Mouse (Mus musculus): ENCODE measurements at regions not wholly inside any gene's neighbourhood (a gene's known extent, or its start where the extent isn't known, plus 50 kb on each side); places are given as distances from the start of the nearest gene placed in this dataset.
A peak's percentile ranks its signal among the peaks of the same experiment; 100 is the strongest.

DNA sequence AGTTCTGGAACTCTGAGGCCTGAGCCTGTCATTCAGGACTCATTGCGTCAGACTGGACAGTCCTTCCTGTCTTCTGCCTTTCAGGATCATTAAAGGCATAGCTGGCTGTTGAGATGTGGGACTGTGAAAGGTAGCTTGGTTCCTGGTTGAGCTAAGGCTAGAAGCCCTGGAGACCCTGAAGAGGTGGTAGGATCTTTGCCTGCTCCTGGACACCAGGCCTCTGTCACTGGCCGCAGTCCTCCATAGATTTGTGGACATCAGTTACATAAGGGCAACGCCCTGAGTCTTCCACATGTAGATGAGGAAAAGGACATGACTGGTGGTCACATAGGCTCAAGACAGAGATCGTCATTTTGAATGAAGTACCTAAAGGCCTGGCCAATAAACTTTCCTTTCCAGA lies 127.9 kb downstream of the Opa1 start:
- no peak for DNase-seq (ENCODE audit: low read depth, low spot score)

DNA sequence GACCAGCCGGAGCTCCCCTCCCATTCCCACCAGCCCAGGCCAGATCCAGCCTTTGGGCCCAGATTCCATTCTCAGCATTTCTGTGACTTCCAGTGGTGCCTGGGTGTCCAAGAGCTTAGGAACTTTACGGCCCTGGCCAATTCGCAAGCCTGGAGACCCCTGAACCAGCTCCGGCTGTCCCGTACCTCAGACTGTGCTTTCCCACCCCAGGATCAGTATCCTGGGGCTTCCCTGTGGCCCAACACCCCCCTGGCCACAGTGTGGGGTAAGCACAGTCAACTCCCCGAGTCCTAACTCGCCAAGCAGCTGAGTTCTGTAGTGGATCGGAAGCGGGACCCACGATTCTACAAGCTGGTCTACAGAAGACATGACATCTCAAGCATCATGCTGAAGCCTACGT lies 128.5 kb downstream of the Opa1 start:
- no peak for DNase-seq (ENCODE audit: low read depth, low spot score)

DNA sequence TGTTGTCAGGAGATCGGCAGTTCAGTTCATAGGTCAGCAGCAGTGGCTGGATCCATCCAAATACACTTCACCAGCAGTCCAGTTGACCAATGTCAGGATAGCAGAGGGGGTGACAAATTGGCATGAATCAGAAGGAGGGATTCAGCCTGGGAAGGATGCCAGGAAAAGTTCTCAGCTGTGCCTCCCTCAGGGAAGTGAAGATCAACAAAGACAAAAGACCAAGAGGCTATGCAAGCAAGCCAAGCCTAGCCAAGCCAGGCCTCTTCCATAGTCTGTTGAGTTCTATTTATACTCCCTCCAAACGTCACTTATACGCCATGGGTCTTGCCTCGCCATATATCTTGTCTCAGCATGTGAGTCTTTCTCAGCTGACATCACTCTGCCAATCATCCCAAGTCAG lies 129.9 kb downstream of the Opa1 start:
- no peak for DNase-seq (ENCODE audit: low read depth, low spot score)

DNA sequence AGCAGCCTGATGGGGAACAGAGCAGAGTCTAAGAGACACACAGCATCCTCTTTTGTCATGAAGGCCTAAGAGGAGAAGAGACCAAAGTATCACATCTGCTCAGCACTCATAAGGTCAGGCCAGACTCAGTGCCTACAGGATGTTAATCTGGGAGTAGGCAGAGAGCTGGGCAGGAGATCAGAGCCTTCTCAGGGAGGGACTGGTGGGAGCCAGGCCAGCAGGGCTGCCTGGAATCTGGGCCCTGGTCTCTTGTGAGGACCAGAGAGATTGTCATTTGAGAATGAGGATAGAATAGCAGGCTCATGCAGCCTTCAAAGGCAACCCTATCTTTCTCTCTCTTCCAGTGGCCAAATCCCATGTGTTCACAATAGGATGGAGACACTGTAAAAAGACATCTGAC lies 132.3 kb downstream of the Opa1 start:
- DNase-seq (ENCODE audit: low read depth, low spot score) = no peak

DNA sequence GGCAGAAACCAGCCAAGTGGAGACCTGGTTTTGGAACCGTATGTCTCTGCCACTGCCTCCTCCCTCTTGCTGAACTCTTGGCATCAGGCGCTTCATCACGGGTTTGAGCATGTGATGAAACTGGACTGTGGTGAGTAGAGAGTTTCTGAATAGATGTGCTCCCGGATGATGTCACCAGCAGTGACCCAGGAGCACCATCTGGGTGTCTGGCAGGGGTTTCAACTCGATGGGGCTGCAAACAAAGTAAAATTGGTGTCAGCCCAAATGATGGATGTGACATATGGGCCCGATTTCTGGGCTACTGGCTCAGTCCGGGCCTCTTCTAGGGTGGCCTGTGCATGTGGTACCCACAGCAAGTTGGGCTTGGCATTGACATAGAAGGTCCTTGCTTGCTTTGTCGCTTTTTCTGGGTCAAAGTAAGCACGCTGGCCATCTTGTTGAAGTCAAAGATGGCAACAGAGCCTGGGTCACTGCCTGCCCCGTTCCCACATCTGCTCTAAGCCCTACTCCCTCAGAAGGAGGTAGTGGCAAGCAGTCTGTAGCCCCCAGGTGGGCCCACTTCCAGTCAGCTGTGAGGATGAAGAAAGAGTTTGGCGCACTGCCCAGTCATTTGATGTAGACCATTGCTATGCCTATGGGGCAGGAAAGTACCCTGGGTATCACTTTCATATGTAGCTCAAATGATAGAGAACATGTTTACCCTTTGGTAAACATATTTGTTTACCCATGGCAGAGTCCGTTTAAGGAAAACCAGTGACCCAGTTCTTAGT lies 133.0 kb downstream of the Opa1 start:
- DNase-seq (ENCODE audit: low read depth, low spot score) = no peak

DNA sequence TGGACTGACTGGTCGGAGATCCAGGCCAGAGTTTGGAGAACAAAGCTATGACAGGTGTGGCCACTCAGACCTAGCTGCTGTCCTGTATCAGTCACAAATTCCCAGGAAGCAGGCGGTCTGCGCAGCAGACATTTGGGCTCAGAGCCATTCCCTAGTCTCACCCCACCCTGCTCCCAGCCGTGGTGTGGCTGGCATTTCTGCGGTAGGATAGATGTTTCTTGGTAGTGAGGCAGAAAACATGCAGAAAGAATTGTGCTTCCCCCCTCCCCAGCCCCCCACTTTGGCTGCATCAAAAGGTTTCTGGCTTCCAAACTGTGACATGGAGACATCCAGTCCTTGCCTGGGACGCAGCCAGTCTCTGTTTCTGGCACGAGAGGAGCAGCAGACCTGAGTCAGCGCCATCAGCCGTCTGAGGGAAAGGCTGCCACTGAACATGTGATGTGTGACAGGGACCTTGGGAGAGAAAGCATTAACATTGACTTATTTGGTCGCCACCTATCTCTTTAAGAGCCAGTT lies 135.5 kb downstream of the Opa1 start:
- no peak for DNase-seq (ENCODE audit: low read depth, low spot score)

DNA sequence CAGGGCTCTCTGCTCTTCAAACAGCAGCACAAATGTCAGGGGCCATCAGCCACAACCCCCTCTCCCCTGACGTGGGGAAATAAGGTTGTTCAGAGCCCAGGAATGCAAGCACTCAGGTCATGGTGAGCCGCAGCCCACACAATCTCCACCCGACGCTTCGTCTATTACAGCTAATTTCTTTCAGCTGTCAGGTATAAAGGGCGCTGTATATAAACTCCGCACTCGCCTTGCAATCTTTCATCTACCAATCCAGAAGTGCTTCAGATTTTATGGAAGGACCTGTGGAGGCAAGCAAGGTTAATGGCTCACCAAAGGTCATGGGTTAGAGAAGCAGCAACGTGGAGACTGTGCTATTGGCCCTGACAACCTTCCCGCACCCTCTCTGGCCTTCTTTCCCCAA lies 139.8 kb downstream of the Opa1 start:
- DNase-seq (ENCODE audit: low read depth, low spot score) = peak; percentile 79

DNA sequence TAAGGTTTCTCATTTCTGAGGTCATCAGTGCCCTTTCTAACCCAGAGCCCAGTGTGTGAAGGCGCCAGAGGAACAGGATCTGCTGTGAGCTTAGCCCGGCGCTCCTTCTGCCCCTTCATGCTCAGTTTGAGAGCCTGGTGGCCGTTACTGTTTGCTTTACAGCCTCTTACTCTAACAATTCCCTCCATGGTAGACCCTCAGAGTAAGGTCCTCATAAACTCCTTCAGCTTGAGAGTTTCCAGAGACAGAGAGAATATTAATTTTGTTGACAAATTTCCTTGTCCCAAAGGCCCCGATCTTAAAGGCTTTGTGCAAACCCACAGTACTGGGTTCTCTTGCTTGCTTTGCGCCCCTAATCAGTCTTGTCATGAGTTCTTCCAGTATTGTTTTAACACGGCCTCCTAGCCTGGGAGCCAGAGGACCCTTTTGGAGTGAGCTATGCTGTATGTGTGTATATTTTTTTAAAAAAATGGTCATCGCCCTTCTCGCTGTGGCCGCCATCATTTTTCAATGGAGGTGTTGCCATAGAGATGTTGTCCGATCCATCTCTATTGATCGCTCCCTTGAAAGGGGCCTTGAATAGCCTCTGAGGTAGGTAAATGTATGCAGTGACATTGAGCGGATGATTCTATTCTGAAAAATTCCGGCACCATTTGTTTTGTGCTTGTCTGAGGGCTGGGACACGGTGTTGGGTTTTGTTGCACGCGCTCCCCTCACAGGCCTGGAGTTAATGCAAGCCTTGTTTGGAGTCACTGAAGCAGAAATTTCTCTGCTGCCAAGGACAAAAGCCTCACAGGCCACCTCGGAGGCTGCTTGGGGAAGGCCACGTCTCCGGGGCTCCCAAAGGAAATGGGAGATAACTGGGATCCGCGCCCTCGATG lies 140.7 kb downstream of the Opa1 start:
- no peak for DNase-seq (ENCODE audit: low read depth, low spot score)

DNA sequence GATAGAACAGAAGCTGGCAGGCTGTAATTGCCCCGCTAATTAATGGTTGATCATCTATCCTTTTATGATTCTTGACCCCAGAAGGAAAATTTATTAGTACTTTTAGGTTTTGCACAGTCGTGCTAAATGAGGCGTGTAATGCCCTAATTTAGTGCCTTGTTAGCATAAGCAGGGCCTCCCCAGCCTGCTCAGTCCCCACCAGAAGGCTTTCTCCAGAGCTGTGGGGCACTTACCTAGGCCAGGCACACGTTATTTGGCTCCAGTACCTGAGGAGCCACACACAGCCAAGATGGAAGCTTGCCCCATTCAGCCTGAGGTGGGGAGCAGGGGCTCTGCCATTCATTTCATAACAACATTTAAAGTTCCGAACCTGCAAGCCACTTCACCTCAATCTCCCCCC lies 146.0 kb downstream of the Opa1 start:
- no peak for DNase-seq (ENCODE audit: low read depth, low spot score)

DNA sequence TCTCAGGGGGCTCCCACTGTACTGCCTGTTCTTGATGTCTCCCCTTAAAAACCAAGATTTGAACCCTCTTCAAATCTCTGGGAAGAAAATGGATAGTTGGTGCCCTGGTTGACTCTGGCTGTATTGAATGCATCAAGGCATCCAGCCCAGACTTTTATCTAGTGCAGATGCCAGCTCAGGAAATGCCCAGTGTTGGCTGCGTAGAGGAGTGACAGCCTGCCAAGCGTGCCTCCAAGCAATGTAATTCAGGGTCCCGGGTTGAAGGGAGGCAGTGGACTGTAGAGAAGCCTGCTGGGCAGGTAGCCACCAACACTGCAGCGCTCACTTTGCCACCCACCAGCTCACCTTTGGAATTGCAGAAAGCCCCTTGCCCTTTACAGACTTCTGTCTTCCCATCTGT lies 146.4 kb downstream of the Opa1 start:
- DNase-seq (ENCODE audit: low read depth, low spot score) = no peak

DNA sequence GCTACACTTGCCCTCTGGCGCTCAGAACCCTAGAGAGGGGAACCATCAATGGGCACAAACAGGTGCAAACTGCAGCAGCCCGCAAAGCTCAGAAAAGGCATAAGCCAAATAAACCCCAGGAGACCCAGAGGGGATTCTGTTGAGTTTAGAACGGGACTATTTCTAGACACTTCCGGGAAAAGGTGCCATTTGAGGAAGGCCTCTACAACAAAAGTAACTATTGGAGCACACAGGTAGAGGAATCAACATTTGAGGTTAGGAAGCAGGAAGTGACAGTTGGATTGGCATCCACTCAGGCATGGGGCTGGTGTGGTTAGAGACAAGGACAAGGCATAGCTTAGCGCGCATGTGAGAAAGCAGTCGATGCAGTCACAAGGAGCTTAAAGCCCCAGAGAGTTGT lies 148.3 kb downstream of the Opa1 start:
- no peak for DNase-seq (ENCODE audit: low read depth, low spot score)

DNA sequence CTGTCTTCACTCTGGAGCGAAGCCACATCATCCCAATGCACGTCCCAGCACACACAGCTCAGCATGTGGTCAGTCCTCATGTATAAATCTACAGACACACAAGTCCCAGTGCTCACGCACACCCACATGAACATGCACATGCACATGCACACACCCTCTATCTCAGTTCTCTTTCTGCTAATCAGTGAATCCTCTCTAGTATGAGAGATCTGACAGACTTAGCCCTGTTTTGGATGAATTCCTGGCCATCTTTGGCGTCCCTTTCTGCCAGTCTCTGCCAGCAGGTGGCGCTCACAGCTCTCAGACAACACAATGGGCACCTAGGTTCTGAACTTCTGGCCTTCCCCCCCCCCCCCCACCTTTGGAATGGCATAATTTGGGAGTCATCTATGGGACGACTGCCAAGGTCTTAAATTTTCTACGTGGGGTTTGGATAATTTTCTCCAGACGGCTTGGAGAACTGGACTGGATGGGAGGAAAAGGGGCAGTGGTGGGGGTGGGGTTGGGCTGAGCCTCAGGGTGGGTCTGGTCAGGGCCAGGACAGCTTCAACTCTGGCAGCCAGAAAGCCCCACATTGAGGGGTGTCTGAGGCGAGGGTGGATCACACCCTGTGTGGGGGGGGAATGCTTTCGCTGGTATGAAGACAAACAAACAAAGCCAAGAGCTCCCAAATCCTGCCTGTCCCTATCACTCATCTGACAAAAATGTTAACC lies 149.8 kb downstream of the Opa1 start:
- DNase-seq (ENCODE audit: low read depth, low spot score) = peak; percentile 74

DNA sequence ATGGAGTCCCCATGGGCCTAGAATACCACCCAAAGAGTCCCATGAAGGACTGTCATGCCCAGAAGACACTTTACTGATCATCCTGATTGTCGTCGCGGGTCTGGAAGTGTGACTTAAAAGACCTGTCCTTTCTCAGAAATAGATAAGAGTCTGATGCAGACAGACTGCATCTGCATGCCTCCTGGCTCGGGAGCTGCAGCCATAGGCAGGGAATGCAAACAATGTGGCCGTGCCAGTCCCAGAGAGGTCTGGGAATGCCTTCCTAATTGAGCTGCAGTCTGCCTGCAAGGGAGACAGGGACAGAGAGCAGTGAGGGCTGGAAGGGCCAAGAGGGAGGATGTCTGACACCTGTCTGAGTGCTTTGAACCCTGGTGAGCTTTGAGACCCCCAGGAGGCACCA lies 150.9 kb downstream of the Opa1 start:
- no peak for DNase-seq (ENCODE audit: low read depth, low spot score)

DNA sequence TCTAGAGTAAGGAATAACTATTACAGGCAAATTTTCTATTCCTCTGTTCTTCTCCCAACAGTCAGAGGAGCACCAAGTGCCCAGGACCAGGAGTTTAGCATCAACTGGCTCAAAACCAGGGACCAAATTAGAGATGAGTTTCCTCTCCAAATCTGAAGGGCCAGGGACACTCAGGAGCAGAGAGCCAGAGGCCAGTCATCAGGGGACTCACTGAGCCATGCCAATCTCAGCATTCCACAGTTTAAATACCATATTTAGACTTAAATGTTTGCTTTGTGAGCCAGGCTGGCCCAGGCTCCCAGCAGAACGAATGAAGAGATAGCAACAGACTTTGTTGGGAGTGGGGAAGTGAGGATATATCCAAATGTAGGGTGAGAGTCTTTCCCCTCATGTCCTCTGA lies 153.8 kb downstream of the Opa1 start:
- DNase-seq (ENCODE audit: low read depth, low spot score) = no peak

DNA sequence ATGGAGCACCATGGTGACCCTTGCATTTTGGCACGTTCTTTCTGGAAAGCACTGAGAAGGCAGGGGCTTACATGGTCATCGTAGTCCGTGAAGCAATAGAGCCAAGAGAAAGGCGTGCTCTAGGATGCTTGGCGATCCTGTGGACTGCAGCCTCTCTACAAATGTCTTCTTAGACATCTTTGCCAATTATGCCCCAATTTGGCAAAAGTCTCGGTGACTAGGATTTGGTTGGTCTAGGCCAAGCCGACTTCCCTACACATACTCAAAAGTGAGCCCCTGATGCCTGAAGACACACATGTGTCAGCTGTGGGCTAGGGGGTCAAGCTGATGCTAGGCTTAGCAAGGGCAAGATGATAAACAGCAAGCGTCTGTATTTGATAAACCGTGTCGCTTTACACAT lies 154.7 kb downstream of the Opa1 start:
- DNase-seq (ENCODE audit: low read depth, low spot score) = no peak

DNA sequence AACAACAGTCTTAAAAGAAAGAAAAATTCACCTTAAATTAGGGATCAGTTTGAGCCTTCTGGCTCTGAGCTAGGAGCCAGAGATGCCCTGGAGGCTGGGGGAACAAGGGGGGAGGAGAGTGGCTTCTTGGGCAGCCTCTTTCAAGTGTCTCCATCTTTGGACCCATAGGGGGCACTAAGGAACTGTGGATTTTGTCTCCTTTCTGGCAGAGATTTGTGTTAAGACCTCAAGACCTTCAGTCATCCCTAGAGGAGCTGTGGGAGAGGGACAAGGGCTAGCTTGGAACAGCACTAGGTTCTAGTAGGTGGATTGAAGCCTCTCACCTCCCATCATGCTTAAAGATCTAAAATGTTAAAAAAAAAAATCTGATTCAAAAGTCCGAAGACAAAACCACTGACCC lies 155.2 kb downstream of the Opa1 start:
- peak; percentile 89 for DNase-seq (ENCODE audit: low read depth, low spot score)

DNA sequence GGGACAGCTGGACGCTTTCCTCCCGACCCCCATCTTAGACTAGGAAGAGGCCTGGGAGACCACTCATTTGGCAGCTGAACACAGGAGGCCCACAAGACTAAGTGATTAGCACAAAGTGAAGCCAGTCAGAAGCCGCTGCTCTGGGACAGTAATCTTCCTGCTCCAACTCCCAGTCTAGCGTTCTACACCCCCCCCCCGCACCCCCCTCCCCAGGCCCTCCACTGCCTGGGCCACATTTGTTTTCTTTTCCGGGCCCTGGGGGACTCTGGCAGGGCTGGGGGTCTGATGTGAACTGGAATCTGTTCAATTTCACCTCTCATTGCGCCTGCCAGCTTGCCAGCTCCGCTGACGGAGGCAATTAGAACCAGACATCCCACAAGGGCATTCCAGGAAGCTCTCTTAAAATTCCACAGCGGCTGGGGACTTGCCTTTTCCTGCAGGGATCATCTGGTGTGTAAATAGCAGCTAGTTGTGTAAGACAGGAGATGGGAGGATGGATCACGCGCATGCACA lies 155.7 kb downstream of the Opa1 start:
- DNase-seq (ENCODE audit: low read depth, low spot score) = peak; percentile 92

DNA sequence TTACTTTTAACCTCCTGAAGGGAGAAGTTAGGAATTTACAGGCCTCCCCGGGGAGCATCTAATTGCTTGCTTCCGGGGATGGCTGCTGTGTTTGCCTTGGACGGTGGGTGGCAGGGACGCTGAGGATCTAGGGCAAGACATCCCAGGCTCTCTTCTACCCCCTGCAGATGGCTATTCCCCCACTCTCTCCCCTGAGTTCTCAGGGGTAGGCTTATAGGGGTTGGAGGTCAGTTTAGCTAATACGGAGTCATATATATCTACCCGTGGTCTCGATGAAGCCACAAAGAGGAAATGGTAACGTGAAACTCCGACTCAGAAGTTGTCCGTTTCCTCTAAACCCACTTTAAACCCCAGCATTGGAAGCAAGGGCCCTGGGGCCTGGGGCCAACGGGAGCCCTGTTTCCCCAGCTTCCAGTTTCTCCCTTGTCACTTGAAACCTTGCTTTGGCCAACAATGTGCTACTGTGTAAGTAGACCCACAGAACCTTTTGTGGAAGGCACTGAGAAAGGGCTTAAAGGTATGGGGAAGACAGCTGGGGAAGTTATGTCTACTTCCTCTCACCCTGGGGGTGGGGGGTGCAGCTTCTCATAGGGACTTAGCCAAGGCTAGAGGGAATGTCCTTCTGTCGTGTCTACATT lies 156.4 kb downstream of the Opa1 start:
- DNase-seq (ENCODE audit: low read depth, low spot score) = peak; percentile 61

DNA sequence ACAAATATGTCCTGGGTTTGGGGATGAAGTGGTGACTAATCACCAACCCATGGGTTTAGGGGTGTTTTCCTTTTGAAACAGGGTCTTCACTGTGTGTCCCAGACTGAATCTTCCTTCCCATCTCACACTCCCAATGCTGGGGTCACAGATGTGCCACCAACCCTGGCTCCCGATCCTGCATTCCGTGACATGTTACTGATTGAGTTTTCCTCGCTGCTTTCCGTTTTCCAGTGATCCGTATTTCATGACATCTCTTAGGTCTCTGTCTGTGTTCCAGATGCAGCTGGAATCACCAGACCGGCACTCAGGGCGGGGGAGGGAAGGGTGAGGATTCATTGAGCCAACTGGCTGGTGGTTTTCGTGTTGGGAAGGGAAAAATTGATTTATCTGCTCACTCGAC lies 157.1 kb downstream of the Opa1 start:
- no peak for DNase-seq (ENCODE audit: low read depth, low spot score)

DNA sequence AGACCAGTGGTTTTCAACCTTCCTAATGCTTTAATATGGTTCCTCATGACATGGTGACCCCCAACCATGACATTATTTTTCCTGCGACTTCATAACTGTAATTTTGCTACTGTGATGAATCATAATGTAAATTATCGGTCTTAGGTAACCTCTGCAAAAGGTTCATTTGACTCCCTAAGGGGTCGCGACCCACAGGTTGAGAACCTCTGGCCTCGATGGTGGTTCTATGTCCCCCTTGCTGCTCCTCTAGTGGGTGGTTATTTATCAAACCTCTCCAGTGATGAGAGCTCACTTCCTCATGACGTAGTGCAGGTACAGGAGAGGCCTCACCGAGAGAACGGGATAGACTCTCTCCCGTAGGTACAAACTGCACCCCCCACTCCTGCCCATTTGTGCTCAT lies 158.9 kb downstream of the Opa1 start:
- DNase-seq (ENCODE audit: low read depth, low spot score) = no peak

DNA sequence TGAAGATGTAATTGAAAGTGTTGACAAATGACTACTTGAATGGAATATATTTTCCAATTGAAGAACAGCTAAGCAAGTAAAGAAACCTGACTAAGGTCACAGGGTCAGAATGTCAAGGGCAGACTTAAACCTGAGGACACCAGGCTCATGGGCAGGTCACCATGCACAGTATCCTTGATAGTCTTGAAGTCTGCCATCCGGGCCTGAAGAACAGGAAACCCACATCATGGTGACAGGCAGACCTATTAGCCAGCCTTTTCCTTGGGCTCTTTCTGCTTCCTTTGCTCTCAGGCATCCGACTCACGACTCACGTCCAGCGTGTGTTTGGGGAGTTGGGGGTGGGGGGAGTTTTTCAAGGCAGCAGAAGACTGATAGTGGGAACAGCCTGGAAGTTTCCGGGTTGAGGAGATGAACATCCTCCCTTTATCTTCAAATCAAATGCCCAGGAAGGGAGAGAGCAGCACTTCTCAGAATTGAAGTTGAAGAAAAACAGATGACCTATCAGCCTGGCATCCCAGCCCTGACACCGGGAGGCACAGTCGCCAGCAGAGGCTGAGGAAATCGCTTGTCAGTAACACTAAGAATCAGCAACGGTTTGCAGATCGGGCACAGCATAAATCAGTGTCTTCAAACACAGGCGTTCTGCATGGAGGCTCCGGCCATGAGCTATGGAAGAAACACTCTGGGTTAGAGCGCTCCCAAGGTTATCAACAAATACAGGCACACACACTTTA lies 163.5 kb downstream of the Opa1 start:
- peak; percentile 41 for DNase-seq (ENCODE audit: low read depth, low spot score)
